Mouse (Mus musculus) liver, postnatal 0 days (tissue): ENCODE data around the gene Rgs7. TPM values are rescaled to one million over a fixed set of nuclear protein-coding genes. Genes with fewer than 3 reads are reported as not detected.

Source experiments
- ATAC-seq: fragments of 200-750 bp; cut with Nextera tagmentation; 2 replicates; pipeline ENCODE4 v1.8.0; 2017; ENCODE audit warnings: mild to moderate bottlenecking, moderate library complexity
- DNase-seq: peaks from one replicate; pipeline ENCODE4 v3.0.0-alpha.2; 2016
- H3K27ac ChIP-seq: fragments of 300-500 bp; sonication (generic); 2 replicates; pipeline ENCODE4 v1.5.1; 2014; ENCODE audit warnings: antibody characterized with exemption, moderate library complexity, mild to moderate bottlenecking, low read depth
- H3K27me3 ChIP-seq: fragments of 300-500 bp; sonication (generic); 2 replicates; pipeline ENCODE4 v1.6.1; 2014; ENCODE audit warnings: low read length, control low read depth, mixed read lengths; ENCODE audit not compliant: insufficient read depth
- H3K36me3 ChIP-seq: fragments of 300-500 bp; sonication (generic); replicated peaks from 2 replicates; pipeline ENCODE4 v1.6.1; 2014; ENCODE audit warnings: mild to moderate bottlenecking, control low read depth, low read length, moderate library complexity, mixed read lengths; ENCODE audit not compliant: insufficient read depth
- H3K4me1 ChIP-seq: fragments of 300-500 bp; sonication (generic); 2 replicates; pipeline ENCODE4 v1.6.1; 2014; ENCODE audit warnings: antibody characterized with exemption, mild to moderate bottlenecking, control low read depth; ENCODE audit not compliant: insufficient read depth
- H3K4me2 ChIP-seq: fragments of 300-500 bp; sonication (generic); 2 replicates; pipeline ENCODE4 v1.6.1; 2014; ENCODE audit warnings: low read depth, mild to moderate bottlenecking, low read length, moderate library complexity, mixed read lengths
- H3K4me3 ChIP-seq: fragments of 300-500 bp; sonication (generic); 2 replicates; pipeline ENCODE4 v1.5.1; 2014; ENCODE audit warnings: low read depth, low read length
- H3K9ac ChIP-seq: fragments of 300-500 bp; sonication (generic); replicated peaks from 2 replicates; pipeline ENCODE4 v1.6.1; 2014; ENCODE audit warnings: mild to moderate bottlenecking, moderate library complexity
- H3K9me3 ChIP-seq: fragments of 300-500 bp; sonication (generic); 2 replicates; pipeline ENCODE4 v1.6.1; 2016; ENCODE audit warnings: mild to moderate bottlenecking, control low read depth, low read length, mixed read lengths
- CTCF ChIP-seq: sonication (generic); IDR thresholded peaks from 2 replicates; pipeline ENCODE4 v1.5.1; 2016; ENCODE audit warnings: antibody characterized with exemption, low read depth
- EP300 ChIP-seq: IDR thresholded peaks from 2 replicates; pipeline ENCODE4 v1.6.1; 2016; ENCODE audit warnings: antibody characterized with exemption, low read depth, mild to moderate bottlenecking
- WGBS: fragments of 180-500 bp; shearing (Covaris S2); extraction: QIAGEN DNeasy Blood & Tissue Kit; methylation state at CpG from one replicate; pipeline ENCODE4 v1.1.7; 2014; ENCODE audit not compliant: insufficient replicate concordance; 5-methylcytosine and 5-hydroxymethylcytosine counted together
- polyA plus RNA-seq: library from polyadenylated mRNA; unstranded; fragments of >200 nt; fragmentation: Nextera tagmentation; extraction: Ambion mirVana; gene quantifications from 2 replicates; pipeline ENCODE4 v1.2.1, GENCODE M21; 2015

Rgs7 gene
- polyA plus RNA-seq, 1 experiment from 2014 or later = not detected

DNA sequence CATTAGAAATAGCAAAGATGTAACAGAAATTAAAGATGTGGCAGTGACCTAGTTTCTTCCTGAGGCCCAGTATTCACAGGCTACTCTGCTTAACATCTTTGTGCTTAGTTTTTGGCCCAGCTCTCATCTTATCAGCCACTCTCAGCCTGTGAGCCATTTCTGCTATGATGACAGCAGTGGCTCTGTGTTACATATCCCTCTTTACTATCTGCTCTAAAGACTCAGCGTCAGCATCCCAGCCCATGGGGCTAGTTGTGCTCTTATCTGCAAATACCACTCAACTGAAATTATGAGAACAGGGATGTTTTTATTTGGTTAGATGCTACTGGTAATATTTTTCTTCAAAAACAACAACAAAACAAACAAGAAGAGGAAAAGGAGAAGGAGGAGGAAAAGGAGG lies 410.2 kb downstream of the Rgs7 start:
- DNase-seq = peak; percentile 15
- TF ChIP-seq CTCF (no peak), EP300 (peak; percentile 91)
- Histone ChIP-seq H3K9ac (no peak overlapping the region), H3K27me3 (no peaks in the 10 kb centered on the region), H3K4me1 (no peaks in the 10 kb centered on the region), H3K4me3 (no peak overlapping the region), H3K36me3 (no peaks in the 10 kb centered on the region), H3K27ac (no peak overlapping the region), H3K9me3 (no peaks in the 10 kb centered on the region), H3K4me2 (no peak overlapping the region)
- peak; percentile 98 for ATAC-seq
- WGBS = 49% methylated on average over 1 of the region's 1 CpGs

DNA sequence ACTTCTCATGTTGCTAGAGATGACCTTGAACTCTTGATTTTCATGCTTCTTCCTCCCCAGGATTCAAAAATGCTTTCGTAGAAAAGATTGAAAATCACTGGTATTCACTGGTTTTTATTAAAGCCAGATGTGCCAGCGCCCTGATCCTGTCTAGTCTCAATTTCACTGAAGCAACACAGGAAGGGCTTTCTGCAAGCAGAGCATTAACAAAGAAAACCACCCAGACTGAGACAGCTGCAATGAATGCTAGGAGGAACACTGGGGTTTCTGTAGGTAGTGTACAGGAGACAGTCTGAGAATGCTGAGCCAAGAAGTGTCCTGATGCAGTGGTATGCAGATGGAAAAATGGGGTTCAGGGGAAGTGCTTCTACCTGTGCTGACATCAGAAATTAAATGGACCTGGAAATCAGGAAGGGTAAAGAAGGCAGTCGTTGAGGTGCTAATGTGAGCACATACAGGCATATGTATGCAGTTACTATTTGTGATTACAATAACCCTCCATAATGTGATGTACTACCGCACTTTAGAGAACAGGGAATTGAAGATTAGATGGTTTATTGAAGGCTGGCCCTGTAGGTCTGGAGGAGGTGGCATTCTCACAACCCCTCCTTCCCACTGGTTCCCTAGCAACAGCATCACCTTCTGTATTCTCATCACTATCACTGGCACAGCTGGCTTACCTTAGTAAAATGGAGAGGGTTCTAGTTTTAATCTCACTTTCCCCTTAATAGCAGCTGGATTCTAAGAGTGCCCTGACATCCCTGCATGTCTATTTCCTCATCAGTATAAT lies 412.3 kb downstream of the Rgs7 start:
- Histone ChIP-seq H3K36me3 (no peaks in the 10 kb centered on the region), H3K4me3 (no peak overlapping the region), H3K9ac (no peak overlapping the region), H3K4me2 (no peak overlapping the region), H3K9me3 (no peaks in the 10 kb centered on the region), H3K27ac (no peak overlapping the region), H3K4me1 (no peaks in the 10 kb centered on the region), H3K27me3 (no peaks in the 10 kb centered on the region)
- no peak for TF ChIP-seq EP300
- no peak for TF ChIP-seq CTCF
- WGBS = 74% methylated on average over 4 of the region's 4 CpGs
- DNase-seq = no peak
- ATAC-seq = no peak

DNA sequence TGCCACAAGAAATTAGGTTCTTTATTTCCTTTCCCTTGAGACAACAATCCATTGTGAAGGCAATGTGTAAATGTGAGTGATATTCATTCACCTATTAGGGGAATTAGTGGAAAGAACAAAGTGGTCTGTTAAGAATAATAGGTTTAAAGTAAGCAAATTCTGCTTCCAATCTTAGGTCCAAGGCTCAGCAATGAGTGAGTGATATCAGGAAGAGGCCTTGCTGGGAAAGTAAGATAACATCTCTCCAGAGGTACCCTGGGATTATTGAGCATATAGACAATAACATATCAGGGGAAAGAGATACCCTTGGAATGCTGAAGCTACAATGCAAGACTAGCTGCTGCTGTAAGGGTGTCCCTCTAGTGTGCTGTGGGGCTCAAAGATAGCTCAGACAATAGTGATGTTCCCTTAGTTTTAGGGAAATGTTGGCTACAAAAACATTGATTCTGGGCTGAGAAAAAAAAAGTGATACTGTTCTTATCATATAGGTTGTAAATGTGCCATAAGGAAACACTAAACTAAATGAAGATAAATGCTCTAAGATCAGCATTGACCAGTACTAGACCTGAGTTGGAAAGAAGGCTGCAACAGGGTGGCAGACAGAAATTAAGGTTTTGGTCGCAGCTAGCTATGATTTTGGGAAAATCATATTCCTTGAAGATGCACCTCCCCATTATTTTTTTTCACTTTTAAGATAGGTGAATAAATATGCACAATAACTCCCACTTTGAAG lies 418.6 kb downstream of the Rgs7 start:
- DNase-seq (no peak), ATAC-seq (no peak)
- H3K9me3 ChIP-seq = no peaks in the 10 kb centered on the region
- 76% methylated on average over 1 of the region's 1 CpGs for WGBS
- H3K4me1 ChIP-seq = no peaks in the 10 kb centered on the region
- H3K27me3 ChIP-seq = no peaks in the 10 kb centered on the region
- no peak overlapping the region for H3K27ac ChIP-seq
- no peak overlapping the region for H3K9ac ChIP-seq
- H3K4me3 ChIP-seq = no peak overlapping the region
- no peaks in the 10 kb centered on the region for H3K36me3 ChIP-seq
- no peak for TF ChIP-seq CTCF
- TF ChIP-seq EP300 = no peak
- H3K4me2 ChIP-seq = no peak overlapping the region

DNA sequence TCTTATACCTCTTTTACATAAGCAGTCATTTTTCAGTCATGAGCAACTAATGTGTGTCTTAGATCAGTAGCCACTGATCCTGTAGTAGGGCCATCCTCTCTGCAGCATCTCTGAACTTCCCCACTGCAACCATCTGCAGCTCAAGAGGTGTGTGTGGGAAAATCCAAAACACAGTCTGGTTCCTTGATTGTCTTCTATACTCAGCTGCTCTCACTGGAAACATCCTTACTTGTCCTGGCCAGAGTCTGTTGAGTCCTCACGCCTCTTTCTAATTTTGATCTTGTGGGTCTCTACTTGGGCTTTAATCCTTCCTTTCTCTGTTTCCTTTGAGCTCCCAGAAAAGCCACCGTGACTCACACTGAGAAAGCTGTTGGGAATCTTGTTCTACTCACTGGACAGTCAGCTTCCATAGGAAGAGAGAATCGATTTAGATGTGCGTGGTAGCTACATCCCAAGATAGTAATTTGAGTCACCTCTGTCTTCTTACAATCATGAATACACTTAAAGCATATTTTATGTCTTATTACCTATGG lies 422.5 kb downstream of the Rgs7 start:
- H3K4me1 ChIP-seq = no peaks in the 10 kb centered on the region
- no peak overlapping the region for H3K4me2 ChIP-seq
- TF ChIP-seq EP300 (no peak), CTCF (no peak)
- no peak overlapping the region for H3K27ac ChIP-seq
- H3K9ac ChIP-seq = no peak overlapping the region
- H3K36me3 ChIP-seq = no peaks in the 10 kb centered on the region
- H3K9me3 ChIP-seq = no peaks in the 10 kb centered on the region
- ATAC-seq (no peak), DNase-seq (no peak)
- WGBS = 73% methylated on average over 4 of the region's 4 CpGs
- H3K27me3 ChIP-seq = no peaks in the 10 kb centered on the region
- no peak overlapping the region for H3K4me3 ChIP-seq

DNA sequence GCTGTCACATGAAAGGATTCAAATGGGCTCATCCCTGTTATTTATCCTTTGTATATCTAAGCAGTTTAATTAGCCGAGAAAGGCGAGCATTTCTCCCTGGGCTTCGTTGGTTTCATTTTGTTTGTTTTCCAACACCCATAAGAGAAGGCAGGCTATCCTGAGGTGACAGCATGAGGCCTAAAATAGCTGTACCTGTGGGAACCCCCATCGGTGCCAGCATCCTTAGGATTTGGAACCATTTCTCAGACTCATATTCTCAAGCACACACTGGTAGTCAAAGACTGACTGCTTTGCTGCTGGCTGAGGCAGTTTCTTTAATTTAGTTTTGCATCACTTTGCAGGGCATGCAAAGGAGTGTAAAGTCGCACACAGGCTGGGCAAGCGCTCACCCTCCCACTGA lies 443.2 kb downstream of the Rgs7 start:
- Histone ChIP-seq H3K4me1 (no peaks in the 10 kb centered on the region), H3K4me2 (no peak overlapping the region), H3K27ac (no peak overlapping the region), H3K9ac (no peak overlapping the region), H3K27me3 (no peaks in the 10 kb centered on the region), H3K4me3 (no peak overlapping the region), H3K36me3 (no peaks in the 10 kb centered on the region), H3K9me3 (0 out of 2 replicates have a peak, but pooled peaks cover 2% of the 10 kb centered on the region)
- DNase-seq (no peak), ATAC-seq (no peak)
- no peak for TF ChIP-seq CTCF
- TF ChIP-seq EP300 = no peak
- 77% methylated on average over 6 of the region's 6 CpGs for WGBS

DNA sequence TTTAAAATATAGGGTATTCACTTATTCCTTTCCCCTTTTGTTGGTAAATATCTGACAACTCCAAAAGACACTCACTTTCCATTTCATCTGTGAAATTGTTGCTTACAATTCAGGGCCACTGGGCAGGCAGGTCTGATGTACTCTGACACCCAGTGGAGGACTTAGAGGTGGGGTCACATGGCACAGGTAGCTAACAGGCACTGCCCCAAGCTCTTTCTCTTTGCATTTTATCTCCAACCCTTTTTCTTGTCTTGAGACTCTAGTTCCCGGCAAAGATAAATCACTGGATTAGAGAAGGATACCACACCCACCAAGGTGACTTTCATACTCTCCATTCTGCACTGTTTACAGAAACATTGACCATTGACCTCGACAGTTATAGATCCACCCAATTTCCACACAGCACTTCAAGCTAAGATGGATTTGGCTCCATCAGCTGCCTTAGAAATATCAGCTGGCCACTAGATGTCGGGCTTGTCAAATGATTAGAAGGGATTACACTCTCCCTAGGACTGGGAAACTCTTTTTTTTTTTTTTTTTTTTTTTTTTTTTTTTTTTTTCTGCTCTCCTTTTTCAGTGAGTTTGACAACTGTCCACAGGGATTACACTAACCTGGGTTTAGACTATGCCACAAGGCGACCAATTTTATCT lies 451.0 kb downstream of the Rgs7 start:
- Histone ChIP-seq H3K4me2 (no peak overlapping the region), H3K9ac (no peak overlapping the region), H3K9me3 (no peaks in the 10 kb centered on the region), H3K4me1 (no peaks in the 10 kb centered on the region), H3K27ac (no peak overlapping the region), H3K36me3 (no peaks in the 10 kb centered on the region), H3K4me3 (no peak overlapping the region), H3K27me3 (no peaks in the 10 kb centered on the region)
- ATAC-seq (peak; percentile 98), DNase-seq (peak; percentile 54)
- TF ChIP-seq EP300 (no peak), CTCF (peak; percentile 73)
- WGBS = 39% methylated on average over 4 of the region's 4 CpGs
